Mouse (Mus musculus): ENCODE measurements around the gene Mapk8ip3.

Gene Mapk8ip3

DNA sequence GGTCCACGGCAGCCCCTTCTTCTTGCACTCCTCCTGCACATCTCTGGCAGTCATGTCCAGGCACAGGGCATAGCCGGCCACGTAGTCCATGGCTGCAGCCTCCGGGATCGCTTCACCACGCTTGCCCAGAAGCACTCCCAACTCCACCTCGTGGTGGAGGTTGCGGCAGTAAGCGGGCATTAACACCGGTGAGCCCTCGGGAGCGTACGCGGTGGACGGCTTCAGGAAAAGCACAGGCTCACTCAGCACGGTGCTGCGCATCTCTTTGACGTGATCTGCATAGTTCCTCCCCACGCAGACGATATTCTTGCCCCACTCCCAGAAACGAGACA, 87.1 kb downstream of the Mapk8ip3 start:
- DNase-seq (ENCODE audit: low spot score in 2 of 2): no peak

DNA sequence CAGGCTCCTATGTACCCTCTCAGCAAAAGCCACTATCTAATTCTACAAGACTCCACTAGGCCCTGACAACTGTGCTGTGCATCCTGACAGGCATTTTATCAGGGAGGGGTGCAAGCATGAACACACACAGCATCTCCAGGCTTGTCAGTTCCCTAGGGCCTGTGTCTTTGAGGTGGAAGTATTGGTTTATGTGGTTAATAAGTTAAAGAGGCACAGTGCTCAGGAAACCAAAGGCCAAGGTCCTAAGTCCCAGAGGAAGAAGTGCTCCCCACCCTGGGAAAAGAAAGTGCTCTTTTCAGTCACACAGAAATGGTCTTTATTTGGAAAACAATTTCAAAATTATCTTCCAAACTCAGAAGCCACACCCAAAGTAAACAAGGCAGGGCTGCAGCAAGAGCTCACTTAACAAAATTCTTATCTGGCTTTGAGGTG, 88.2 kb downstream of the Mapk8ip3 start:
- no peak for DNase-seq (ENCODE audit: low spot score in 2 of 2)

DNA sequence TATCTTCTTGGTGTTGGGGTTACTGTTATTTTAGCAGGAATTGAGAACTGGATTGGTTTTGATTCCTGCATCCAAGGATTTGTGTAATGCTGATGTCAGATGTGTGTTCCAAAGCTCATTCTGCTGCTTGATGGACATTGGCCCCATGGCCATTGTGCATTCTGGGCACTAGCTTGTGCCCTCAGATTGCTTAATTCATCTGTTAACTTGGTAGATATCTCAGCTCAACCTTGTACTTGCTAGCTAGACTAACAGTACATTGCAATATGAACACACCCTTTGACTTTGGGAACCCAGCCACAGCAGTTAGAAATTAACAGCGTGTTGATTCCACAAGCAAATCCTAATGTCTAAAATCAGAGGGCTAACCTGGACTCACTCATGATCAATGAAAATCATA, 89.4 kb downstream of the Mapk8ip3 start:
- no peak for DNase-seq (ENCODE audit: low spot score in 2 of 2)

DNA sequence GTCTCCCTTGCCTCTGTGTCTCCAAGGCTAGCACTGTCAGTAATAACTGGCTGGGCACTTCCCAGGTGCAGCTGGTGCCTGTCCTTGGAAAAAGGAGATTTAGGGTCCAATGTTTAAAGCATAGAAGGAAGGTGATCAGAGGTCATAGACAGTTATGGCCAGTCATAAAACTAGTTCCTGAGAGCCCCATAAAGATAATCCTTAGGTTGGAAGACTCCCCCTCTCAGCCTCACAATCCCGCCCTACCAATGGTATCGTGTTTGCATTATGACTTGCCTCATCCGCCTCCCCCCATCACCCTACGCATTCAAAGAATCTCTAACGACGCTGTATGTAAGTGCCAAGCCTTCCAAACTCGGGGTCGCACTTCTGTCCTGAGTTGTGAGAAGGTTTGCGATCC, 92.3 kb downstream of the Mapk8ip3 start:
- DNase-seq (ENCODE audit: low spot score in 2 of 2): no peak

DNA sequence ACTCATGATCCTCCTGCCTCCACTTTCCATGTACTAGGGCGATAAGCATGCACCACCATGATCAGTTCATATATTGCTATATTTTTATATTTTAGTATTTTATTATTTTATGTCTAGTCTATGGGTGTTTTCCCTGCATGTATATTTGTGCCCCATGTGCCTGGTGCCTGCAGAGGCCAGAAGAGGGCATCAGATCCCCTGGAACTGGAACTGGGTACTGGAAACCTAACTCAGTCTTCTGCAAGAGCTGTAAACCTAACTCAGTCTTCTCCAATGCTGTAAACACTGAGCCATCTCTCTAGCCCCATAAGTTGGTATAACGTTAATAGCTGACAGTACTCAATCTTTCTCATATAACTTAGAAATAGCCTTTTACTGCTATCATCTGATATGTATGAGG, 94.1 kb downstream of the Mapk8ip3 start:
- no peak for DNase-seq (ENCODE audit: low spot score in 2 of 2)
